Mouse (Mus musculus) liver, embryonic 12.5 days (tissue): ENCODE results near the gene Cachd1. TPM values are rescaled to one million over a fixed set of nuclear protein-coding genes. Genes with fewer than 3 reads are reported as not detected.

Experiments used
- ATAC-seq: fragments of 200-750 bp; cut with Nextera tagmentation; 2 replicates; pipeline ENCODE4 v1.8.0; 2017; ENCODE audit warnings: moderate number of reproducible peaks, mild to moderate bottlenecking, moderate library complexity
- H3K27ac ChIP-seq: fragments of 300-500 bp; sonication (generic); 2 replicates; pipeline ENCODE4 v1.5.1; 2016; ENCODE audit warnings: mild to moderate bottlenecking
- H3K27me3 ChIP-seq: fragments of 300-500 bp; sonication (generic); replicated peaks from 2 replicates; pipeline ENCODE4 v1.6.1; 2016; ENCODE audit warnings: mild to moderate bottlenecking, moderate library complexity
- H3K36me3 ChIP-seq: fragments of 300-500 bp; sonication (generic); 2 replicates; pipeline ENCODE4 v1.6.1; 2016; ENCODE audit warnings: mild to moderate bottlenecking, moderate library complexity
- H3K4me1 ChIP-seq: fragments of 300-500 bp; sonication (generic); 2 replicates; pipeline ENCODE4 v1.6.1; 2016
- H3K4me2 ChIP-seq: fragments of 300-500 bp; sonication (generic); 2 replicates; pipeline ENCODE4 v1.6.1; 2016; ENCODE audit warnings: mild to moderate bottlenecking, moderate library complexity
- H3K4me3 ChIP-seq: fragments of 300-500 bp; sonication (generic); 2 replicates; pipeline ENCODE4 v1.5.1; 2016; ENCODE audit warnings: mild to moderate bottlenecking, moderate library complexity
- H3K9ac ChIP-seq: fragments of 300-500 bp; sonication (generic); 2 replicates; pipeline ENCODE4 v1.6.1; 2016; ENCODE audit warnings: mild to moderate bottlenecking, moderate library complexity
- H3K9me3 ChIP-seq: fragments of 300-500 bp; sonication (generic); replicated peaks from 2 replicates; pipeline ENCODE4 v1.6.1; 2016; ENCODE audit warnings: mild to moderate bottlenecking, moderate library complexity
- WGBS: fragments of 180-500 bp; shearing (Covaris S2); methylation state at CpG from one replicate; pipeline ENCODE4 v1.1.7; 2016; ENCODE audit not compliant: insufficient replicate concordance; 5-methylcytosine and 5-hydroxymethylcytosine counted together
- polyA plus RNA-seq: library from polyadenylated mRNA; unstranded; fragments of >200 nt; fragmentation: Nextera tagmentation; extraction: Ambion mirVana; gene quantifications from 2 replicates; pipeline ENCODE4 v1.2.1, GENCODE M21; 2016

Gene Cachd1
- polyA plus RNA-seq, 1 experiment from 2014 or later, result 7.4 TPM

DNA sequence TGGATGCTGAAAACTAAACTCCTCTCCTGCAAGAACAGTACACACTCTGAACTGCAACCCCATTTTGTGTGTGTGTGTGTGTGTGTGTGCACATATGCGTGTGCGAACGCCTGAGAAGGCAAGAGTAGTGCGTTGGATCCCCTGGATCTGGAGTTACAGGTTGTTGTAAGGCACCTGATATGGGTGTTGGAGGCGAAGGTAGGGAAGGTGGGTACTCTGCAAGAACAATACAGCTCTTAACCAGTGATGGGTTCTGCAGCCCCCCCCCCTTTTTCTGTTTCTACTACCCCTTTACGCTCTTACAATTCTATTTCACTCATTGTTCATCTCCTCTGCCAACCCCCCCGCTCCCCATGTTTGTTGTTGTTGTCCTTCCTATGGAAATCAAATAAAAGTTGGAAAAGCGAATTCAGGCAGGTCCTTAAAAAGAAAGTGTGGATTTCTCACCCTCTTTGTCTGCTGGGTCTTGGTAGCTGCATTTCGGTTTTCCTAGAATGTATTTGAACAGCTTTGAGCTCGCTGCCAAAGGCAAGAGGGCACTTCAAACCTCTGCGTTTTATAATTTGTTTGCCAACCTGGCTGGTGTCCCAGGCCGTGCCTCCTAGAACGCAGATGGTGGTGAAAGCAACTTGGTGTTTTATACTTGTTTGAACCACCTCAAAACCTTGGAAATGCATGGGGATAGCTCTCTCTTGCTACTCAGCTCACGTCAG is 24.4 kb downstream of the Cachd1 start:
- Histone ChIP-seq H3K27ac (no peak overlapping the region), H3K4me3 (no peak overlapping the region), H3K36me3 (no peaks in the 10 kb centered on the region), H3K9me3 (no peaks in the 10 kb centered on the region), H3K27me3 (no peaks in the 10 kb centered on the region), H3K4me2 (no peak overlapping the region), H3K9ac (no peak overlapping the region), H3K4me1 (no peaks in the 10 kb centered on the region)
- ATAC-seq, result no peak
- WGBS, result 73% methylated on average over 14 of the region's 14 CpGs

- no peaks in the 10 kb centered on the region for H3K4me1 ChIP-seq
- WGBS, result 70% methylated on average over 3 of the region's 3 CpGs
Measured at GRCm38 (mm10) chr4:100801443-100801786, 24.9 kb downstream of the Cachd1 start.

GRCm38 (mm10) chr4:100811057-100811695 is 34.7 kb downstream of the Cachd1 start:
- ATAC-seq, result no peak
- H3K9ac ChIP-seq, result no peak overlapping the region
- H3K27me3 ChIP-seq, result no peaks in the 10 kb centered on the region
- H3K9me3 ChIP-seq, result no peaks in the 10 kb centered on the region
- WGBS, result 46% methylated on average over 5 of the region's 5 CpGs
- no peak overlapping the region for H3K4me3 ChIP-seq
- no peak overlapping the region for H3K27ac ChIP-seq
- no peaks in the 10 kb centered on the region for H3K4me1 ChIP-seq
- H3K4me2 ChIP-seq, result no peak overlapping the region
- H3K36me3 ChIP-seq, result no peaks in the 10 kb centered on the region

More at GRCm38 (mm10) chr4:100801443-100801786, 24.9 kb downstream of the Cachd1 start:
- H3K27me3 ChIP-seq, result no peaks in the 10 kb centered on the region
- no peak overlapping the region for H3K4me2 ChIP-seq
- H3K9me3 ChIP-seq, result no peaks in the 10 kb centered on the region
- H3K36me3 ChIP-seq, result no peaks in the 10 kb centered on the region
- no peak for ATAC-seq
- H3K9ac ChIP-seq, result no peak overlapping the region
- H3K27ac ChIP-seq, result no peak overlapping the region
- no peak overlapping the region for H3K4me3 ChIP-seq

- H3K27me3 ChIP-seq, result no peaks in the 10 kb centered on the region
- no peaks in the 10 kb centered on the region for H3K4me1 ChIP-seq
- H3K4me3 ChIP-seq, result no peak overlapping the region
- no peak for ATAC-seq
- WGBS, result 40% methylated on average over 8 of the region's 8 CpGs
- H3K27ac ChIP-seq, result no peak overlapping the region
- H3K9ac ChIP-seq, result no peak overlapping the region
- no peaks in the 10 kb centered on the region for H3K9me3 ChIP-seq
- H3K4me2 ChIP-seq, result no peak overlapping the region
- no peaks in the 10 kb centered on the region for H3K36me3 ChIP-seq
Measured at GRCm38 (mm10) chr4:100811802-100812510, 35.5 kb downstream of the Cachd1 start.

DNA sequence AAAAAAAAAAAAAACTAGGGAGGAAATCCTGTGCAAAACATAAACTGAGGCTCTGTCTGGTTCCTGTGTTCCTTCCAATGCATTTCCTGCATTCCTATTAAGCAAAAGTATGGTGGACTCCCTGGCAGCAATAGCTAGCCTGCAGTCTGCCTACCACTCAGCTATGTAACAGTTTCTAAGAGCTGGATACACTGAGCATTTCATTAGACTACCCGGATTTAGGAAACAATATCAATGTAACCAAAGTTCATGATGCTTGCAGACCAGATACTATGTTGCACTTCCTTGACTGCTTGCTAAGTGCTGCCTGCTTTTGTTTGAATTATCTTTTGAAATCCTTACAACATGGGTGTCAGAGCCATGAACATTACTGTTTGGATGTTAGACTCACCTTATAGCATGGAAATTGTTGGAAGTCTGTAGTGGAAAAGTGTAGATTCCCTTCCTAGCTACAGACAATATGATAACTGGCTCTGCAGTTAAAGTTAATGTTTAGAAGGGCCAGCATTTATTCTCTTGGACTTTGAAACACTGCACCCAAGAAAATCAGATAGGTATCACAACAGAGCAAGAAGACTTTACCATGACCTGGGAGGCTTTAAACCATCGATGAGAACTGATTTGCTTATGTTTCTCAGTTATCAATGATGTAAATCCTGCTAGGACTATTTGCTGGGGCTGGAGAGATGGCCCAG is 37.4 kb downstream of the Cachd1 start:
- WGBS, result 58% methylated on average over 2 of the region's 2 CpGs
- no peaks in the 10 kb centered on the region for H3K9me3 ChIP-seq
- H3K4me2 ChIP-seq, result no peak overlapping the region
- no peak overlapping the region for H3K27ac ChIP-seq
- H3K9ac ChIP-seq, result no peak overlapping the region
- H3K36me3 ChIP-seq, result no peaks in the 10 kb centered on the region
- no peak for ATAC-seq
- no peaks in the 10 kb centered on the region for H3K4me1 ChIP-seq
- no peaks in the 10 kb centered on the region for H3K27me3 ChIP-seq
- no peak overlapping the region for H3K4me3 ChIP-seq

DNA sequence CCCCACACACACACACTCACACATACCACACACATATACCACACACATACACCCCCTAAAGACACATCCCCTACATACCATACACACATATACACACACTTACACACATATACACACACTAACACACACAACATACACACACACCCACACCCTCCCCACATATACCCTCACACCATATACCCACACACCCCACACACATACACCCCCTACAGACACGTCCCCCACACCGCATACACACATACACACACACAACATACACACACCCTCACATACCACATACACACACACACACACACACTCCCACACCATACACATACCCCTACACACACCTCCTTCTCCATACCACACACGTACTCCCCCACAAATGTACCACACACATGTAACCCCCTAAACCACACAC is 42.8 kb downstream of the Cachd1 start:
- H3K36me3 ChIP-seq, result no peaks in the 10 kb centered on the region
- no peaks in the 10 kb centered on the region for H3K9me3 ChIP-seq
- 0 out of 2 replicates have a peak, but pooled peaks cover 3% of the 10 kb centered on the region for H3K4me1 ChIP-seq
- no peak overlapping the region for H3K27ac ChIP-seq
- no peak overlapping the region for H3K9ac ChIP-seq
- no peak overlapping the region for H3K4me3 ChIP-seq
- no peak for ATAC-seq
- H3K4me2 ChIP-seq, result no peak overlapping the region
- no peaks in the 10 kb centered on the region for H3K27me3 ChIP-seq
- 80% methylated on average over 3 of the region's 3 CpGs for WGBS

DNA sequence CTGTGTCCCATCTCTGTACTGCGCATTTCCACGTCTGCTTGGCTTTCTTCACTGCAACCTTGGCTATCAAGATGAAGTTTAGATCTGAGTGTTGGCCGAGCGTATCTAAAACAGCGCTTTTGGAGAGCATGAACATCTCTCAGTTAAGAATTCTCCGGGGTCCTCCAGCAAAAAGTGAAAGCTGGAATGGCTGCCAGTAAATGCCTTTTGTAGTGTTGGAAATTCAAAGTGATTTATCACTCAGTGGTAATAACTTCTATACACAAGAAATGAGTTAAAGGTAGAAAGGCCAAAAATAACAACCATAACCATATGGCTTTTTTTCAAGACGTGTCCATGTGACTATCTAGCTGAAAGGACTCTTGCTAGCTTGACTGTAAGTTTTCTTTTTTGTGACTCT is 46.1 kb downstream of the Cachd1 start:
- peak overlapping the region; percentile 2; the same call in 1 of the 2 replicates for H3K27ac ChIP-seq

DNA sequence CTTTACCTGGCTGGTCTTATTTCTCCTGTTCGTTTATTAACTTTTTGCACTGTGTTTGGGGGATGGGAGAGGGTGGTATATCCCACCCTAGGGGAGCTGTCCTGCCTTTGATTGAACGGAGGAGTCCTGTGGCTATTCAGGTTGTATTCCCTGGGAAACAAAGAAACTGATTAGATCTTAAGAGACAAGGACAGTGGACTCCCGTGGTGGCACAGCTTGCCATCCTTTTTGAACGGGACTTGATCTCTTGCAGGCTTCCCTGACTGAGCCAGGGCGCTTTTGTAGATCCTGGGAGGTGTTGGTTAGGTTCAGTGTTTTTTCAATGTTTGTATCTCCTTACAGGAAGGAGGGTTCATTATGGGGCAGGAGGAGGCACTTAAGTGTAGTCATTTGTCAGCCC is 50.9 kb downstream of the Cachd1 start:
- no peaks in the 10 kb centered on the region for H3K36me3 ChIP-seq
- no peaks in the 10 kb centered on the region for H3K27me3 ChIP-seq
- H3K4me1 ChIP-seq, result 0 out of 2 replicates have a peak, but pooled peaks cover 6% of the 10 kb centered on the region
- 26% methylated on average over 5 of the region's 5 CpGs for WGBS
- no peak overlapping the region for H3K27ac ChIP-seq
- H3K9ac ChIP-seq, result no peak overlapping the region
- no peaks in the 10 kb centered on the region for H3K9me3 ChIP-seq
- no peak for ATAC-seq
- no peak overlapping the region for H3K4me2 ChIP-seq
- no peak overlapping the region for H3K4me3 ChIP-seq

More for the DNA sequence above, 46.1 kb downstream of the Cachd1 start:
- Histone ChIP-seq H3K9ac (no peak overlapping the region), H3K27me3 (no peaks in the 10 kb centered on the region), H3K4me1 (0 out of 2 replicates have a peak, but pooled peaks cover 3% of the 10 kb centered on the region), H3K36me3 (no peaks in the 10 kb centered on the region), H3K9me3 (no peaks in the 10 kb centered on the region), H3K4me3 (no peak overlapping the region), H3K4me2 (no peak overlapping the region)
- 75% methylated on average over 7 of the region's 7 CpGs for WGBS
- ATAC-seq, result no peak

DNA sequence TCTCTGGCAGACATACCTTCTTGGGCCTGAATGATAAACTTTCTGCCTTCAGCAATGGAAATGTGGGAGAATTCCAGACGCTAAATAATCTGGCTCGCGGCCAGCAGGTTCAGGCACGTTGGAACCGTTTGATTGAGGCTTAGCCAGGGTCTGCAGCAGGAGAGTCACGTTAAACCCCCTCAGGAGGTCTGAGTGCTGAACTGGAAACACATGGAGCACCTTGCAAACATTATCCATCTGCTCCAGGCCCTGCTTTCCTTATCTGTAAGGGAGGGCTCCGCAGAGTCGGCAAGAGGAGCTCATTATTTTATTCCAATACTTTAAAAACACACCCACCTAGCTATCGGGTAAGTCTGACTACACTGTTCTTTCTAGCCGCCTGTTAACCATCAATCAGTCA is 52.3 kb downstream of the Cachd1 start:
- H3K4me2 ChIP-seq, result no peak overlapping the region

GRCm38 (mm10) chr4:100837205-100837604 is 60.7 kb downstream of the Cachd1 start:
- Histone ChIP-seq H3K4me2 (no peak overlapping the region), H3K36me3 (no peaks in the 10 kb centered on the region), H3K9ac (no peak overlapping the region), H3K9me3 (no peaks in the 10 kb centered on the region), H3K27ac (no peak overlapping the region), H3K4me1 (no peaks in the 10 kb centered on the region), H3K4me3 (no peak overlapping the region), H3K27me3 (no peaks in the 10 kb centered on the region)
- ATAC-seq, result no peak
- 52% methylated on average over 6 of the region's 6 CpGs for WGBS

More for the DNA sequence above, 52.3 kb downstream of the Cachd1 start:
- WGBS, result 29% methylated on average over 10 of the region's 10 CpGs
- no peak overlapping the region for H3K27ac ChIP-seq
- H3K9ac ChIP-seq, result no peak overlapping the region
- 0 out of 2 replicates have a peak, but pooled peaks cover 6% of the 10 kb centered on the region for H3K4me1 ChIP-seq
- no peaks in the 10 kb centered on the region for H3K27me3 ChIP-seq
- no peak overlapping the region for H3K4me3 ChIP-seq
- no peaks in the 10 kb centered on the region for H3K9me3 ChIP-seq
- no peak for ATAC-seq
- no peaks in the 10 kb centered on the region for H3K36me3 ChIP-seq

DNA sequence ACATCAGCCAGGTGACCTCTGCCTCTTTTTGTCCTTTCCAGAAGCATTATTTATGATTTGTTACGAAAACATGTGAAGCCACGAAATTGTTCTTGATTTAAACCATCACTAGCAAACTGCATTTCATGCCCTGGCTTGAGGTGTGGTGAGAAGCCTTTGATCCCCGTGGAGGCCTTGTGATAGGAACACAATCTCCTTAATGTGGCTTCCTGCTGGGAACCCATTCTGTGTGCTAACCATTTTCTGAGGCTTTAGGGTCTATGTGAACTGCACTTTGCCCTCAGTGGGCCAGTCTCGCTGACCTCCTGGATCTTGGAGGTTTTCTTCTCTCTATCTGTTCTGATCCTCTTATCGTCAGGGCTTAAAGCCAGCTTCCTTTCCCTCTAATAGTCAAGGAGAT is 66.2 kb downstream of the Cachd1 start:
- H3K9ac ChIP-seq, result no peak overlapping the region
- no peak overlapping the region for H3K4me3 ChIP-seq
- H3K36me3 ChIP-seq, result no peaks in the 10 kb centered on the region
- WGBS, result 36% methylated on average over 5 of the region's 5 CpGs
- ATAC-seq, result no peak
- H3K4me2 ChIP-seq, result no peak overlapping the region
- H3K27ac ChIP-seq, result no peak overlapping the region
- H3K4me1 ChIP-seq, result no peaks in the 10 kb centered on the region
- H3K9me3 ChIP-seq, result no peaks in the 10 kb centered on the region
- no peaks in the 10 kb centered on the region for H3K27me3 ChIP-seq

GRCm38 (mm10) chr4:100843119-100843518 is 66.6 kb downstream of the Cachd1 start:
- Histone ChIP-seq H3K4me1 (no peaks in the 10 kb centered on the region), H3K27ac (no peak overlapping the region), H3K4me3 (no peak overlapping the region), H3K4me2 (no peak overlapping the region), H3K9me3 (no peaks in the 10 kb centered on the region), H3K36me3 (no peaks in the 10 kb centered on the region), H3K27me3 (no peaks in the 10 kb centered on the region), H3K9ac (no peak overlapping the region)
- 67% methylated on average over 5 of the region's 5 CpGs for whole genome bisulfite sequencing
- ATAC-seq, result no peak
